Mouse (Mus musculus): Measurements from ENCODE around the gene Klrg2.

GRCm38 (mm10) chr6:38581711-38582110, 55.3 kb downstream of the Klrg2 start:
- TF ChIP-seq CTCF (conservative IDR thresholded peaks at IDR 0.05; ENCODE audit: insufficient read depth, insufficient read length, low read depth, low read length) (no peak), POLR2A (IDR thresholded peaks at IDR 0.05; ENCODE audit: low read depth, low read length) (no peak)
